Mouse (Mus musculus): ENCODE results near the gene Sgms1. TPM values are rescaled to one million over a fixed set of nuclear protein-coding genes. Genes with fewer than 3 reads are reported as not detected.

Gene Sgms1
- polyA plus RNA-seq, 1 experiment from 2014 or later, result 15.7 TPM

DNA sequence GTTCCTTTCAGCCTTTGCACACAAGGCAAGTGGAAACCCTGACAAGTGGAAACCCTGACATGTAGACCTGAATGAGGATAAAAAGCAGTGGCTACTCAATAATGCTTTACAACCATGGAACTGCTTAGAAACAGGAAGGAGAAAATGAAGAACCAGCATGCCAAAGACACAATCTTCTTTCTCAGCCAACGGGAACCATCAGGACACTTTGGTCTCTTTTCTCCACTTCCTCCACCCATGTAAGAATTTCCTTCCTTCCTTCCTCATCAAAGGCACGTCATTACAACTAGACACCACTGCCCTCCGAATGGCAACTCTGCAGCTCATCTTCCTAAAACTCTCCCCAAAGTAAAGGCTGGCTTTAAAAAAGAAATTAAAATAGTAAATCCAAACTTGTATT lies 59.3 kb downstream of the Sgms1 start:
- no peak for ATAC-seq (replicated peaks)

DNA sequence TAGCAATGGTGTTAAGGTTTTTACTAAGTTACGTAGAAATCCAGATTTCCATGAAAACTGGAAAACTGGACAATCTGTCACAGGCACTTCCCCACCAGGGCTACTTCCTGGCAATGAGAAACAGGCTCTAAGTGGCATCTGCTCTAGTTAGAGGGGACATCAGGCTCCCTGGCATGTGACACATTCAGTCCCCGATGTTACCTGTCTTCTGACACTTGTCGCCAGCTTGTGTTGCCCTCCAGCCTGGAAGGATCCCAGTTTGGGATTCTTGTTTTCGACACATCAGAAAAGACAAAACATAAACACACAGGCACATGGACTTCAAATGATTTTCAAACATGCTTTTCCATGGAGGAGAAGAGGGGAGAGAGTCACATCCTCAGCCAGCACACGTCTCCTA lies 60.0 kb downstream of the Sgms1 start:
- no peak overlapping the region for H3K4me2 ChIP-seq (replicated peaks)
- H3K27me3 ChIP-seq, result no peaks in the 10 kb centered on the region
- H3K9me3 ChIP-seq, result no peaks in the 10 kb centered on the region
- no peak overlapping the region for H3K4me3 ChIP-seq
- no peak for ATAC-seq (replicated peaks)
- H3K9ac ChIP-seq (replicated peaks), result no peak overlapping the region
- H3K36me3 ChIP-seq, result no peaks in the 10 kb centered on the region
- whole genome bisulfite sequencing, result 89% methylated on average over 5 of the region's 5 CpGs
- H3K27ac ChIP-seq (replicated peaks), result no peak overlapping the region
- H3K4me1 ChIP-seq, result peaks cover 11% of the 10 kb centered on the region

More for the DNA sequence above, 59.3 kb downstream of the Sgms1 start:
- no peaks in the 10 kb centered on the region for H3K36me3 ChIP-seq
- peaks cover 11% of the 10 kb centered on the region for H3K4me1 ChIP-seq
- H3K9me3 ChIP-seq, result no peaks in the 10 kb centered on the region
- 87% methylated on average over 3 of the region's 3 CpGs for WGBS
- H3K27me3 ChIP-seq, result no peaks in the 10 kb centered on the region
- H3K4me2 ChIP-seq (replicated peaks), result no peak overlapping the region
- no peak overlapping the region for H3K4me3 ChIP-seq
- H3K9ac ChIP-seq (replicated peaks), result no peak overlapping the region
- no peak overlapping the region for H3K27ac ChIP-seq (replicated peaks)

DNA sequence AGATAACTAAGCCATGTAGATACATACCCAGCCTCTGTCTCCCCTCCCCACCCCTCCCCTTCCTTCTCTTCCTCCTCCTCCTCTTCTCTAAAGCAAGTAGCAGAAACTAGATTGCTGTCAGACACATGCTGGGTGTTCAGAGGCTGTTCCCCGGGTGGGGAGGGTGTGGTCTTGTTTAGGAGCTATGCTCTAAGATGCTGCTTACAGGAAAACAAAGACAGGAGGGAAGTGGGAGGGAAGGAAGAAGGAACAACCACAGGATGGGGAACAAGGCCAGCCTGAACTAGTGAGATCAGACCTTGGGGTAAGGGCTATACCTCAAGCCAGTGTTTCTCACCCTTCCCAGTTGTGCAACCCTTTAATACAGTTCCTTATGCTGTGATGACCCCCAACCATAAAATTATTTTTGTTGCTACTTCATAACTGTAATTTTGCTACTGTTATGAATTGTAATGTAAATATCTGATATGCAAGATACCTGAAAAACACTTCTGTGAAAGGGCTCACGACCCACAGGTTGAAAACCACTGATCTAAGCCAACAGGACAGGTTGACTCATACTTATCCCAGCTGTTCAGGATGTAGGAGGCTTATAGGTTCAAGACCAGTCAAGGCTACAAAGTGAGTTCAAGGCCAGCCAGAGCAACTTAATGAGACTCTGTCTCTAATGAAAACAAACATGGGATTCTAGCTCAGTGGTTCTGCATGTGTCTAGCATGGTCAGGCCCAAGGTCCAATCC lies 61.3 kb downstream of the Sgms1 start:
- WGBS, result 45% methylated on average over 2 of the region's 2 CpGs
- Histone ChIP-seq H3K4me1 (peaks cover 6% of the 10 kb centered on the region; the same call in 1 of the 2 replicates), H3K27ac (replicated peaks) (no peak overlapping the region), H3K9me3 (no peaks in the 10 kb centered on the region), H3K4me2 (replicated peaks) (no peak overlapping the region), H3K27me3 (no peaks in the 10 kb centered on the region), H3K9ac (replicated peaks) (no peak overlapping the region), H3K36me3 (no peaks in the 10 kb centered on the region), H3K4me3 (no peak overlapping the region)
- no peak for ATAC-seq (replicated peaks)

DNA sequence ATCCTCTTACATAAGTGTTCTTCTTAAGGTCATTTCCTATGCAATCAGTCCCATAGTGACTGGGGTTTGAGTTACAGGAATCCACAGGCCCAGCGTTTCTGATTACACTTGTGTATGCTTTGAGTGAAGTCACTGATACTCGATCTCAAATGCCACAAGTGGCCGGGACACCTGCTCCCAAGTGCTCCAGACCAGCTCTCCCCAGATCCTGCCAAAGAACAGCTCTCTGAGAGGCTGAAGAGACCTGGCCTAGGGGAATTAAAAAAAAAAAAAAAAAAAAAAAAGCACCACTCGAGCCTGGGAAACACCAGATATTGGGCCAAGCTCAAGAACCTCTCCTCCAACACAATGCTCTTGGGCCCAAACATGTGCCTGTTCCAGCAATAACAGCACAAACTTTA lies 62.9 kb downstream of the Sgms1 start:
- Histone ChIP-seq H3K9ac (replicated peaks) (no peak overlapping the region), H3K27me3 (no peaks in the 10 kb centered on the region), H3K4me1 (peaks cover 9% of the 10 kb centered on the region; the same call in 1 of the 2 replicates), H3K36me3 (no peaks in the 10 kb centered on the region), H3K4me2 (replicated peaks) (no peak overlapping the region), H3K9me3 (no peaks in the 10 kb centered on the region), H3K27ac (replicated peaks) (no peak overlapping the region), H3K4me3 (no peak overlapping the region)
- ATAC-seq (replicated peaks), result no peak
- WGBS, result 67% methylated on average over 4 of the region's 4 CpGs

DNA sequence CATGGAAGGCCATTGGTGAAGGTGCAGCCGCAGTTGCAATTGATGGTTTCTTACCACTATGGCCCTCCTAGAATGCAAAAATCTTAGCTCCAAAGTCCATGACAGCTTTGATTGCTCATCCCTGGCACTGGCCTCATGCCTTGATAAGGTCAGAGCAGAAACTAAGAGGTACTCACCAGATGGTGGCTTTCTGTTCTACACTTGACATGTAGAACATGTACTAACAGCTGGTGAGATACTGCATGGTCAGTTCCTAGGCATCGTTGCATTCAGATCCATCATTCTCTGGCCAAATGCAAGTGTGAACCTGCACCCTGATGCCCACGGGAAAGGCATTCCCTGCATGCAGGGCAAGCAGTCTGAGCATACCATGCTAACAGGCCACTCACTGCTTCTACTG lies 63.4 kb downstream of the Sgms1 start:
- Histone ChIP-seq H3K36me3 (no peaks in the 10 kb centered on the region), H3K4me2 (replicated peaks) (no peak overlapping the region), H3K4me1 (peaks cover 9% of the 10 kb centered on the region; the same call in 1 of the 2 replicates), H3K4me3 (no peak overlapping the region), H3K9me3 (no peaks in the 10 kb centered on the region), H3K9ac (replicated peaks) (no peak overlapping the region), H3K27me3 (no peaks in the 10 kb centered on the region), H3K27ac (replicated peaks) (no peak overlapping the region)
- 91% methylated on average over 3 of the region's 3 CpGs for WGBS
- no peak for ATAC-seq (replicated peaks)

DNA sequence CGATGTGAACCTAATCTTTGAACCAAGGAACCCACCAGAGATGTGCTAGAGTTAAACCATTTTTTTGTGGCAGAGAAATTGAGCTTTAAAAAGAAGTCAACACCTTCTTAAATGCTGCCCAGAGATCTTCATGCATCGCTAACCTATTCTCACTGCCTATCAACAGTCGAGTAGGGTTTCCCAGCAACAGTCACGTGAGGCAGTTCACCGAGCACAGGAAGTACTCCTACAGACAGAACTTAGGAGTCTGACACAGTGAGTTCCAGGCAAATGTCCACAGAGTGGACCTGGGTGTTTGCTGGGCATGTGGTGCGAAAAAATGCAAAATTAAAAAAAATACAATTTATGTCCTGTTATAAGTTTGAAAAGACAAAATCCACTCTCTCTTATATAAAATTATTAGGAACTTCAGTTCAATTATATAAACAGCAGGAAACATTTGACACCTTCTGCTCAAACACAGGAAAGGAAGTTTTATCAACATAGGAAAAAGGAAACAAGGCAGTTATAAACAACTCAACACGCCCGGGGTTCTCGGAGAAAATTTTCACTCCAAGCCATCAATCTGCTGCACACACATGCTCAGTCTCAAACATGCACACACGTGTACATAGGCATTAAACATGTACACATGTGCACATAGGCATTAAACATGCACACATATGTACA lies 64.3 kb downstream of the Sgms1 start:
- Histone ChIP-seq H3K9ac (replicated peaks) (no peak overlapping the region), H3K4me2 (replicated peaks) (no peak overlapping the region), H3K27ac (replicated peaks) (no peak overlapping the region), H3K36me3 (no peaks in the 10 kb centered on the region), H3K27me3 (no peaks in the 10 kb centered on the region), H3K4me1 (peaks cover 9% of the 10 kb centered on the region; the same call in 1 of the 2 replicates), H3K4me3 (no peak overlapping the region), H3K9me3 (no peaks in the 10 kb centered on the region)
- ATAC-seq (replicated peaks), result no peak
- 77% methylated on average over 10 of the region's 10 CpGs for WGBS

DNA sequence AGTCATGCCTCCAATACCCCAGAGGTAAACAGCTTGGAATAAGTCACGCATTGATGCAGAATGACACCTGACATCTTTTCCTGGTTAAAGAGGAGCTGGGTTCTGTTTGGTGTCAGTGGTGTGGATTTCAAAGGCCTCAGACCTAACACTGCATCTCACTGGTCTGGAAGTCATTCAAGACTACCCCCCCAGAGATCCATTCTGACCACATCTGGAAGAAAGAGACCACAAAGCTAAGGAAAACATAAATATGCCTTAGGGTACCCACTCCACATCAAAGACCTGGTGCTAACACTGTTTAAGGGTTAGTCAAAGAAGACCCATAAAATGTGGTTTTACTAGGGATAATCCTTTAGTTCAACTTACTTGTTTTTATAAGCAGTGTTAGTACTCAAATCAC lies 65.0 kb downstream of the Sgms1 start:
- no peak for ATAC-seq (replicated peaks)
- H3K27ac ChIP-seq (replicated peaks), result no peak overlapping the region
- no peaks in the 10 kb centered on the region for H3K27me3 ChIP-seq
- no peaks in the 10 kb centered on the region for H3K9me3 ChIP-seq
- H3K4me2 ChIP-seq (replicated peaks), result no peak overlapping the region
- H3K4me1 ChIP-seq, result peaks cover 9% of the 10 kb centered on the region; the same call in 1 of the 2 replicates
- H3K9ac ChIP-seq (replicated peaks), result no peak overlapping the region
- 94% methylated on average over 1 of the region's 1 CpGs for WGBS
- H3K4me3 ChIP-seq, result no peak overlapping the region
- H3K36me3 ChIP-seq, result no peaks in the 10 kb centered on the region

DNA sequence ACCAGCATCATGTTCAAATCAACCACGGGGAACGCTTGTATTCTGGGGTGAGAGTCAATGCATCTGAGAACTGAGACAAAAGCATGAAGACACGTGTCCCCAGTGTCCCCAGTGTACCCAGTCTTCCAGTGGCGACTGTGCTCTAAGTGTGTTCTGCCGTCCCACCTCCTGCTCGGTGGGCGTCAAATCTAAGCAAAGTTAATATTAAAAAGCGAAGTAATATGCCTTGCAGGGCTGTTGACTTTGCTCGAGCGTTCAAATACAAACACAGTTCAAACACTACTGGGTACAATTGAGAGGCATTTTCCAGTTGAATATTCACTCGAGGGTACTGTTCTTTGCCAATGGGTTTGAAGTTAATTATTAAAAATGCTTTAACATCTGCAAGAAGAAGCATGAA lies 66.4 kb downstream of the Sgms1 start:
- 69% methylated on average over 11 of the region's 11 CpGs for WGBS
- ATAC-seq (replicated peaks), result no peak
- Histone ChIP-seq H3K27me3 (no peaks in the 10 kb centered on the region), H3K27ac (replicated peaks) (no peak overlapping the region), H3K36me3 (no peaks in the 10 kb centered on the region), H3K9ac (replicated peaks) (no peak overlapping the region), H3K4me1 (peaks cover 9% of the 10 kb centered on the region; the same call in 1 of the 2 replicates), H3K9me3 (no peaks in the 10 kb centered on the region), H3K4me2 (replicated peaks) (no peak overlapping the region), H3K4me3 (no peak overlapping the region)

DNA sequence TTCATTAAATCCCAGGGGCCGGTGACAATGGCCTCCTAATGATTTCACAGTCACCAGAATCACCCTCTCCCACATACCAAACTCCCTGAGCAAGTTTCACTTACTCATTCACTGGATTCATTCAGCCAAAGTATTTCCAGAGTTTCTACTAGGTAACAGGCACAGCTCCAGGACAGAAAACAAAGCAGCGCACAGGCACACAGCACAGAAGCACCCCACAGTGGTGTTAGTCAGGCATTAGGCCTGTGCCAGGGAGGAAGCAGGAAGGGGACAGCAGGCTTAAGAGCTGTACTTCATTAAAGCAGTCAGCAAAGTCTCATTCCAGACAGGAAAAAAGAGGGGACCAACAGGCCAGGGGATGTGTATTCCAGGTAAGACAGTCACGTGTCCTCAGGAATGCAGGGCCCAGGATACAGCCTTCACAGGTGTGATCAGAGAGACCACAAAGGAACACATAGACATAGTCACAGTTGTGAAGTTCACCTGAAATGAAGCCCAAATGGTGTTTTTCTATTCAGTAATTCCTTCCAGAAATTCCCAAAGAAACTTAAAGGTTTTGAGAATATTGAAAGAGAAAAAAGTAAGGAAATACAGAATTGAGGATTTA lies 67.0 kb downstream of the Sgms1 start:
- no peak overlapping the region for H3K4me3 ChIP-seq
- 14% methylated on average over 3 of the region's 3 CpGs for WGBS
- no peak overlapping the region for H3K4me2 ChIP-seq (replicated peaks)
- H3K9ac ChIP-seq (replicated peaks), result no peak overlapping the region
- peaks cover 9% of the 10 kb centered on the region; the same call in 1 of the 2 replicates for H3K4me1 ChIP-seq
- ATAC-seq (replicated peaks), result peak; percentile 88
- no peaks in the 10 kb centered on the region for H3K36me3 ChIP-seq
- 0 out of 2 replicates have a peak overlapping the region, but pooled peaks have one; percentile 30 for H3K27ac ChIP-seq (replicated peaks)
- H3K27me3 ChIP-seq, result no peaks in the 10 kb centered on the region
- no peaks in the 10 kb centered on the region for H3K9me3 ChIP-seq

DNA sequence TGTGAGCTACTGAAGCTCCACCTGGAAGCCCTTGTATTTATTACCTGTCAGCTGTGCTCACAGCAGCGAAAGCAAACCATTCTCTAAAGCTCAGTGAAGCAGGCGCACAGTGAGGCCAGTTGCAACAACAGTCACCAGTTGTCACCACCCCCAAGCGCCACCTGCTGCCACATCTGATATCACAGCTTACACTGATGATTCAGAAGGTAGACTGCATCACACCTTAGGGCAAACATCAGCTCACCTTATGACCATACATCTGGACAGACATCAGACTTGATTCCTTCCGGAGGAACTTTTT lies 69.2 kb downstream of the Sgms1 start:
- WGBS, result 55% methylated on average over 4 of the region's 4 CpGs
- ATAC-seq (replicated peaks), result no peak
- Histone ChIP-seq H3K4me3 (no peak overlapping the region), H3K36me3 (no peaks in the 10 kb centered on the region), H3K4me2 (replicated peaks) (no peak overlapping the region), H3K4me1 (peaks cover 9% of the 10 kb centered on the region; the same call in 1 of the 2 replicates), H3K9me3 (no peaks in the 10 kb centered on the region), H3K27me3 (no peaks in the 10 kb centered on the region), H3K9ac (replicated peaks) (no peak overlapping the region), H3K27ac (replicated peaks) (no peak overlapping the region)

DNA sequence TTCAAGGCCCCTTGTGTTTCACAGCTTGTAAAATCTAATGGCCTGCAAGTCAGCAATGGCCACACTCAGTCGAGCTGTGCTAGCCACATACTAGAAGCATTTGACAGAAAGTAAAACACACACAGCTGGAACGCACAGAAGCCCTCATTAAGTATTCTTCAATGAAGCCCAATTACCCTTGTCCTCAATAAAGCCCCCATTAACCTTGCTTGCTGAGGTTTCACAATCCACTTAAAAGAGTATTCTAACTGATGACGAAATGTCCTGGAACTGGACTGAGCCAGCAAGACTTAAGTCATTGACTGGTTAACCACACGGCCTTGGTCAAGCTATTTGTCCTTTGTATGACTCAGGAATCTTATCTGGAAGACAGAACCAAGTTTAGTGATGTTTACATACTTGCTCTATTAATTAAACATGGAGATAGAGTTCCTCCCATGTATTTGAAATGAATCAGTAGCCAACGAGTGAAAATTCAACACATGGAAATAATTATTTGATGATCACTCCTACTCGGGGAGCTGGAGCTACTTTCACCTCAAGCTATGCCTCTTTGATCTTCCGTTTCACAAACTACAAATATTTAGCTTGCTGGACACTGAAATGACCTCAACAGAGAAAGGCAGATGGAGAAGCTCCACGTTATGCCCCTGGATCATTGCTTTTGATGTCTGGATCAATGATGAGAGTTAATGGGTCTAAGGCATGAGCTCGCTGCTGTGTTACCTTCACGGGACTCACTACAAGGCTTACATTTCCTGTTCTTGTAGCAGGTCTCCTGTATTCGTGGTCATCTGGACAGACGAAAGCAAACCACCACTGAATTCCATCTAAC lies 69.8 kb downstream of the Sgms1 start:
- no peak overlapping the region for H3K27ac ChIP-seq (replicated peaks)
- H3K36me3 ChIP-seq, result no peaks in the 10 kb centered on the region
- no peak overlapping the region for H3K9ac ChIP-seq (replicated peaks)
- H3K4me3 ChIP-seq, result no peak overlapping the region
- H3K27me3 ChIP-seq, result no peaks in the 10 kb centered on the region
- H3K4me2 ChIP-seq (replicated peaks), result no peak overlapping the region
- no peaks in the 10 kb centered on the region for H3K9me3 ChIP-seq
- WGBS, result 45% methylated on average over 12 of the region's 12 CpGs
- 0 out of 2 replicates have a peak, but pooled peaks have one; percentile 26 for ATAC-seq (replicated peaks)
- H3K4me1 ChIP-seq, result peaks cover 9% of the 10 kb centered on the region; the same call in 1 of the 2 replicates

DNA sequence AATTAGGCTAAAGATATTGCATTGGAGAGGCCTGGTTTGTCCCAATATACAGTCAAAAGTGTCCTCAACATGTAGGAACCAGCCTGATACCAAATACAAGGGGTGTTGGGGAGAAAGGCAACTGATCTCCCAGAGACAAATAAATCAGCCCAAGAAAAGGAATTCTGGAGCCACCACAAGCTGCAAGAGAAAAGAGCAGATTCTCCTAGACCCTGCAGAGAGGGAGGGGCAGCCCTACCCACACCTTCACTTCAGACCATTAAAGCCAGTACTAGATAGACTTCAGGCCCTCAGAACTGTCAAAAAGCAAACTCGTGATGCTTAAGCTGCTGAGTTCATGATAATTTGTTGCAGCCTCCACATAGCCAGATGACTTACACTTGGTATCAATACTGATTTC lies 70.5 kb downstream of the Sgms1 start:
- Histone ChIP-seq H3K9me3 (no peaks in the 10 kb centered on the region), H3K9ac (replicated peaks) (no peak overlapping the region), H3K27me3 (no peaks in the 10 kb centered on the region), H3K4me1 (peaks cover 9% of the 10 kb centered on the region; the same call in 1 of the 2 replicates), H3K36me3 (no peaks in the 10 kb centered on the region), H3K4me2 (replicated peaks) (no peak overlapping the region), H3K27ac (replicated peaks) (no peak overlapping the region), H3K4me3 (no peak overlapping the region)
- WGBS, result 17% methylated on average over 1 of the region's 1 CpGs
- ATAC-seq (replicated peaks), result no peak

All from forebrain, embryonic 15.5 days (tissue).